Mouse (Mus musculus) CD4-positive, CD25-positive, alpha-beta regulatory T cell, adult 2 months (primary cell): ENCODE data around the gene Kdelc1.

ENCODE experiments used
- DNase-seq: peaks from one replicate; pipeline ENCODE4 v3.0.0-alpha.2; 2012; ENCODE audit warnings: low read depth, low spot score

The Kdelc1 gene

GRCm38 (mm10) chr1:44063439-44063838 lies 55.2 kb downstream of the Kdelc1 start:
- no peak for DNase-seq

- no peak for DNase-seq
Measured at GRCm38 (mm10) chr1:44061836-44062235, 56.8 kb downstream of the Kdelc1 start, which contains the start of gene Gm8251. Gm8251 (minus strand) TSS chr1:44061936.

DNA sequence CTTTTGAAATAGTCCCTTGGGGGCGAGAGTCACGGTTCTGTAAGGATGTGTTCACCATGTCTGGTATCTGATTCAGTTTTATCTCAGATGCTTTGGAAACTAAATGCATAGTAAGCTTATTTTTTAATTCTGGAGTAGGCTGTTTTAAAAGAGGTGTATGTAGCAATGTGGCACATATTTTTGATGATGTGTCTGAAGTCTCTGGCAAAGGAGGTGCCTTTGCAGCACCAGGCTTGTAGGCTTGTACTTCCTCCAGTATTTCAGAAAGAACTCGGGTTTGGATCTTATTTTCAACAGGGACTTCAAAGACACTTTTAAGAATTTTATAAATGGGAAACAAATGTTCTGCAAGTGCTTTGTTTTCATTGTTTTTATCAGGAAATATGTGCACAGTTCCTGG lies 60.8 kb downstream of the Kdelc1 start:
- no peak for DNase-seq
